Mouse (Mus musculus) thymus, adult 2 months (tissue): Measurements from ENCODE around the gene Pex10.
"Not testable (repeated sequence)": the region's sequence is repeated elsewhere in the genome, so short reads cannot be mapped to it uniquely, and the experiment has no call there.

ENCODE experiments used
- CTCF ChIP-seq: fragments of 200-500 bp; IDR thresholded peaks from 2 replicates; pipeline ENCODE4 v1.5.1; 2012; ENCODE audit warnings: mild to moderate bottlenecking, control low read depth, low read length, moderate library complexity, borderline replicate concordance; ENCODE audit not compliant: control insufficient read depth, poor library complexity, insufficient read depth; ENCODE audit errors: extremely low read depth
- POLR2A ChIP-seq: fragments of 200-500 bp; IDR thresholded peaks from 2 replicates; pipeline ENCODE4 v1.6.1; 2012; ENCODE audit warnings: mild to moderate bottlenecking, low read length, control low read depth, moderate library complexity; ENCODE audit not compliant: control insufficient read depth, poor library complexity, insufficient read depth; ENCODE audit errors: extremely low read depth

GRCm38 (mm10) chr4:155078808-155079207, 12.0 kb downstream of the Pex10 start:
- TF ChIP-seq POLR2A, CTCF: not testable (repeated sequence)
